Mouse (Mus musculus) stomach, postnatal 0 days (tissue): ENCODE measurements at regions not wholly inside any gene's neighbourhood (a gene's known extent, or its start where the extent isn't known, plus 50 kb on each side); places are given as distances from the start of the nearest gene placed in this dataset.

ENCODE experiments used
- ATAC-seq: fragments of 200-750 bp; cut with Nextera tagmentation; 2 replicates; pipeline ENCODE4 v1.8.0; 2017; ENCODE audit not compliant: low FRiP score, low TSS enrichment
- DNase-seq: peaks from one replicate; pipeline ENCODE4 v3.0.0-alpha.2; 2016; ENCODE audit warnings: low spot score
- H3K27ac ChIP-seq: fragments of 300-500 bp; sonication (generic); replicated peaks from 2 replicates; pipeline ENCODE4 v1.5.1; 2014; ENCODE audit warnings: mild to moderate bottlenecking, control low read depth
- H3K27me3 ChIP-seq: fragments of 300-500 bp; sonication (generic); 2 replicates; pipeline ENCODE4 v1.6.1; 2014; ENCODE audit warnings: low read length; ENCODE audit not compliant: control insufficient read depth, insufficient read depth
- H3K36me3 ChIP-seq: fragments of 300-500 bp; sonication (generic); 2 replicates; pipeline ENCODE4 v1.6.1; 2014; ENCODE audit warnings: low read length, mixed read lengths; ENCODE audit not compliant: control insufficient read depth, insufficient read depth
- H3K4me1 ChIP-seq: fragments of 300-500 bp; sonication (generic); replicated peaks from 2 replicates; pipeline ENCODE4 v1.6.1; 2014; ENCODE audit warnings: antibody characterized with exemption; ENCODE audit not compliant: control insufficient read depth, insufficient read depth
- H3K4me2 ChIP-seq: fragments of 300-500 bp; sonication (generic); replicated peaks from 2 replicates; pipeline ENCODE4 v1.6.1; 2014; ENCODE audit warnings: low read depth, mild to moderate bottlenecking, control low read depth, moderate library complexity
- H3K4me3 ChIP-seq: fragments of 300-500 bp; sonication (generic); 2 replicates; pipeline ENCODE4 v1.5.1; 2014; ENCODE audit warnings: low read depth, low read length, control low read depth
- H3K9ac ChIP-seq: fragments of 300-500 bp; sonication (generic); 2 replicates; pipeline ENCODE4 v1.6.1; 2014; ENCODE audit warnings: mild to moderate bottlenecking, low read length, control low read depth, mixed read lengths
- H3K9me3 ChIP-seq: fragments of 300-500 bp; sonication (generic); 2 replicates; pipeline ENCODE4 v1.6.1; 2016; ENCODE audit warnings: low read length; ENCODE audit not compliant: control insufficient read depth
- CTCF ChIP-seq: IDR thresholded peaks from 2 replicates; pipeline ENCODE4 v1.5.1; 2016; ENCODE audit warnings: antibody characterized with exemption, low read depth, mild to moderate bottlenecking, moderate library complexity
- EP300 ChIP-seq: optimal IDR thresholded peaks from 2 replicates; pipeline ENCODE3; 2016; ENCODE audit warnings: antibody characterized with exemption
- WGBS: fragments of 180-500 bp; shearing (Covaris S2); extraction: QIAGEN DNeasy Blood & Tissue Kit; methylation state at CpG from one replicate; pipeline ENCODE4 v1.1.7; 2014; 5-methylcytosine and 5-hydroxymethylcytosine counted together

DNA sequence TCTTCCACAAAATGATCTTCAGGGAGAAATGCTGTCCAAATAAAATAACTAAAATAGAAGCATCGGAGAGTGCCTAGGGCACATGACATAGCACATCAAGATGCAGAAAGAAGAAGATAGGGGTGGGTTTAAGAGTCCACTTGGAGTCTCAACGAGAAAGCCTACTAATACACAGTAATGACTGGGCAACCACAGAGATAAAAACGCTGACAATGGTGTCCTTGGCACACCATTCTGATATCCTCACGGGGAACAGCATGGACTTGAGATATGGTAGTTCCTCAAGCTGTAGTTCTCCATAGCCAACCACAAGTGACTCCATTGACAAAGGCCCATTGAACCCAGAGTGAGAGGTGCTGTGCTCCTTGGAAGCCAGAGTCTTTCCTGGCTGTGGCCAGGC lies 105.8 kb downstream of the Dad1 start:
- Histone ChIP-seq H3K4me3 (no peak overlapping the region), H3K27ac (no peak overlapping the region), H3K4me2 (no peak overlapping the region), H3K9ac (no peak overlapping the region), H3K27me3 (no peaks in the 10 kb centered on the region), H3K4me1 (no peaks in the 10 kb centered on the region), H3K9me3 (no peaks in the 10 kb centered on the region), H3K36me3 (no peaks in the 10 kb centered on the region)
- DNase-seq, result no peak
- TF ChIP-seq EP300 (no peak), CTCF (no peak)
- no peak for ATAC-seq
- 89% methylated on average over 4 of the region's 4 CpGs for WGBS

- Histone ChIP-seq H3K4me2 (no peak overlapping the region), H3K36me3 (no peaks in the 10 kb centered on the region), H3K9ac (no peak overlapping the region), H3K4me3 (no peak overlapping the region), H3K27me3 (no peaks in the 10 kb centered on the region), H3K4me1 (no peaks in the 10 kb centered on the region), H3K9me3 (no peaks in the 10 kb centered on the region), H3K27ac (no peak overlapping the region)
- ATAC-seq, result no peak
- DNase-seq, result no peak
- 74% methylated on average over 6 of the region's 7 CpGs for WGBS
- TF ChIP-seq CTCF (no peak), EP300 (no peak)
Observed at GRCm38 (mm10) chr14:54147546-54147945, 106.4 kb downstream of the Dad1 start.

DNA sequence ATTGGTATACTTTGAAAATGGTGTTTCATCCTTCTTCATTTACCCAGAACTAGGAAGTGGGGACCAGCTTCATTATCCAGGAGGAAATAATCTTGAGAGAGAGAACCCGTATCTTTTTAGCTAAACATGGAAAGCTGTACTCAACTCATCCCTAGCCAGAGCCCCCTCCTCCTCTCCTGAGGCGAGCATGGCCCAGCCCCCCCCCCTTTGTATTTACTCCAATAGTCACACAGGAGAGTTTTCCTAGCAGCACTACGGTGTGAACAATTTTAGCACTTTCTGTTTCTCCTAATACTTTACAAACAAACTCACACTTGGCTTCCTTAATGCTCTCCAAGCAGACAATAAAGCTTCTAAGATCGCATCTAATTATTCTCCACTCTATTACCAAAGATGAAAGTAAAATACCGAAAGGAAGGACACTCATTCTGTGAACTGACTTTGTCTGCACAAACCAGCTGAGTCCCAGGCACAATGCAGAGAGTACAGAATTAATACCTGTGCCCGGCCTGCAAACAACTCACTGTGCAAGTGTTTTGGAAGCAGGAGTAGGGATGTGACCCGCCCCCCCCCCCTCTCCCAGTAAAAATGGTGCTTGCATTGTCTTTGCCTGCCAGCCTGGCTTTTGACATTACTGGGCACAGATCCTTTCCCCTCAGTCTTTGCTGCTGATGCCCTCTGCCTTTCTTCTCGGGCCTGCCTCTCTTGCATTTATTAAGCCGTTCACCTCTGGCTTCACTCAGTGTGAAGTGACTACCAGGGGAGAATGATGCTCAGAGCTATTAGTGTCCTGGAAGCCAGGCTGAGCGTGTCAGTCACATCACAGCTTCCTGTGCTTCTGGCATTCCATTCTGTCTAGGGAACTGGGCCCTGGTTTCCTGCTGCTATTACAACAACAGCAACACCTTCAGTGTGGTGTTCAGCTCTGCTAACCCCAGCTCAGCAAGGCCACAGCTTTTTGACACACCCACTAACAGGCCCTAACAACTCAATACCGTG lies 107.9 kb downstream of the Dad1 start:
- no peaks in the 10 kb centered on the region for H3K4me1 ChIP-seq
- no peak for DNase-seq
- no peak overlapping the region for H3K4me2 ChIP-seq
- TF ChIP-seq CTCF (no peak), EP300 (no peak)
- no peaks in the 10 kb centered on the region for H3K36me3 ChIP-seq
- no peak overlapping the region for H3K27ac ChIP-seq
- 44% methylated on average over 11 of the region's 11 CpGs for WGBS
- H3K27me3 ChIP-seq, result no peaks in the 10 kb centered on the region
- no peak overlapping the region for H3K9ac ChIP-seq
- no peaks in the 10 kb centered on the region for H3K9me3 ChIP-seq
- no peak overlapping the region for H3K4me3 ChIP-seq
- no peak for ATAC-seq

GRCm38 (mm10) chr14:54143828-54144227 lies 110.1 kb downstream of the Dad1 start:
- DNase-seq (no peak), ATAC-seq (no peak)
- Histone ChIP-seq H3K4me2 (no peak overlapping the region), H3K4me1 (no peaks in the 10 kb centered on the region), H3K9me3 (no peaks in the 10 kb centered on the region), H3K9ac (no peak overlapping the region), H3K27ac (no peak overlapping the region), H3K27me3 (no peaks in the 10 kb centered on the region), H3K4me3 (no peak overlapping the region), H3K36me3 (no peaks in the 10 kb centered on the region)
- WGBS, result 36% methylated on average over 1 of the region's 1 CpGs
- TF ChIP-seq EP300 (no peak), CTCF (no peak)

GRCm38 (mm10) chr14:54138288-54138687 lies 115.6 kb downstream of the Dad1 start:
- 69% methylated on average over 3 of the region's 3 CpGs for WGBS
- TF ChIP-seq EP300, result no peak
- TF ChIP-seq CTCF, result no peak

GRCm38 (mm10) chr14:54136538-54136937 lies 117.4 kb downstream of the Dad1 start:
- Histone ChIP-seq H3K36me3 (no peaks in the 10 kb centered on the region), H3K4me3 (no peak overlapping the region), H3K27ac (no peak overlapping the region), H3K4me1 (no peaks in the 10 kb centered on the region), H3K27me3 (no peaks in the 10 kb centered on the region), H3K9me3 (no peaks in the 10 kb centered on the region), H3K9ac (no peak overlapping the region), H3K4me2 (no peak overlapping the region)
- WGBS, result 80% methylated on average over 3 of the region's 3 CpGs
- no peak for TF ChIP-seq EP300
- no peak for DNase-seq
- no peak for ATAC-seq

More at GRCm38 (mm10) chr14:54138288-54138687, 115.6 kb downstream of the Dad1 start:
- Histone ChIP-seq H3K27ac (no peak overlapping the region), H3K27me3 (no peaks in the 10 kb centered on the region), H3K9me3 (no peaks in the 10 kb centered on the region), H3K36me3 (no peaks in the 10 kb centered on the region), H3K4me3 (no peak overlapping the region), H3K4me1 (no peaks in the 10 kb centered on the region), H3K4me2 (no peak overlapping the region), H3K9ac (no peak overlapping the region)
- DNase-seq (no peak), ATAC-seq (no peak)
